Mouse (Mus musculus) heart, embryonic 10.5 days (tissue): ENCODE results near the gene Serpinb7. TPM values are rescaled to one million over a fixed set of nuclear protein-coding genes. Genes with fewer than 3 reads are reported as not detected.

Experiments used
- DNase-seq: peaks from one replicate; pipeline ENCODE4 v3.0.0-alpha.2; 2017; ENCODE audit warnings: low spot score
- H3K27ac ChIP-seq: fragments of 300-500 bp; sonication (generic); 2 replicates; pipeline ENCODE4 v1.5.1; 2016; ENCODE audit warnings: mild to moderate bottlenecking
- H3K27me3 ChIP-seq: fragments of 300-500 bp; sonication (generic); 2 replicates; pipeline ENCODE4 v1.6.1; 2016; ENCODE audit warnings: mild to moderate bottlenecking; ENCODE audit not compliant: poor library complexity, insufficient read depth, severe bottlenecking
- H3K36me3 ChIP-seq: fragments of 300-500 bp; sonication (generic); 2 replicates; pipeline ENCODE4 v1.6.1; 2016; ENCODE audit warnings: mild to moderate bottlenecking, moderate library complexity
- H3K4me1 ChIP-seq: fragments of 300-500 bp; sonication (generic); 2 replicates; pipeline ENCODE4 v1.6.1; 2016; ENCODE audit warnings: mild to moderate bottlenecking
- H3K4me3 ChIP-seq: fragments of 300-500 bp; sonication (generic); 2 replicates; pipeline ENCODE4 v1.5.1; 2016; ENCODE audit warnings: mild to moderate bottlenecking, moderate library complexity
- H3K9me3 ChIP-seq: fragments of 300-500 bp; sonication (generic); 2 replicates; pipeline ENCODE4 v1.6.1; 2016; ENCODE audit warnings: mild to moderate bottlenecking, moderate library complexity
- WGBS: fragments of 180-500 bp; shearing (Covaris S2); methylation state at CpG from one replicate; pipeline ENCODE4 v1.1.7; 2016; 5-methylcytosine and 5-hydroxymethylcytosine counted together
- polyA plus RNA-seq: library from polyadenylated mRNA; unstranded; fragments of >200 nt; fragmentation: Nextera tagmentation; extraction: Ambion mirVana; gene quantifications from 2 replicates; pipeline ENCODE4 v1.2.1, GENCODE M21; 2016

The Serpinb7 gene
- polyA plus RNA-seq = not detected in 2 replicates

DNA sequence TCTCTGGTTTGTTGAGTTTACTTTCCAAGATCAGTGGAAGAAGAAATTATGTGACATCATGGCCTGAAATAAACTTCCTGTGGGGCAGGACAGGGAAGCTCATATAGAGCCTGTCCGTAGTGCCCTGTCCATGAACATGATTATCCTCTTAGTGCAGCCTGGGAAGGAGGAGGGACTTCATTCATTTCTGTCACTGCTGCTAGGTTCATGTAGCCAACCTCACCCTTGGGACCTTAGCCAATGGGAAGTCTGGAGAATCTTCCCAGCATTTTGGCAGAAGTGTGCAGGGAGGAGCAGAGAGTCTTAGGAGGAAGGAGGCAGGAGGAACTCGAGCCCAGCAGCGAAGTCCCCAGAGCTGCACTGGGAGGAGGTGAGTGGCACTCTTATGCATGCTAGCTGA lies at the start of gene Serpinb7:
TSS of gene Serpinb7 (plus strand) at position 301 of the 400 bp plus-strand sequence.
- no peak within 1 kb of the TSS for H3K4me3 ChIP-seq
- no peaks in the 10 kb centered on the region for H3K36me3 ChIP-seq
- DNase-seq = no peak
- no peaks in the 10 kb centered on the region for H3K9me3 ChIP-seq
- H3K27ac ChIP-seq = no peak within 1 kb of the TSS
- no peaks in the 10 kb centered on the region for H3K27me3 ChIP-seq
- H3K4me1 ChIP-seq = no peaks in the 10 kb centered on the region
- WGBS = 90% methylated on average over 3 of the region's 3 CpGs

DNA sequence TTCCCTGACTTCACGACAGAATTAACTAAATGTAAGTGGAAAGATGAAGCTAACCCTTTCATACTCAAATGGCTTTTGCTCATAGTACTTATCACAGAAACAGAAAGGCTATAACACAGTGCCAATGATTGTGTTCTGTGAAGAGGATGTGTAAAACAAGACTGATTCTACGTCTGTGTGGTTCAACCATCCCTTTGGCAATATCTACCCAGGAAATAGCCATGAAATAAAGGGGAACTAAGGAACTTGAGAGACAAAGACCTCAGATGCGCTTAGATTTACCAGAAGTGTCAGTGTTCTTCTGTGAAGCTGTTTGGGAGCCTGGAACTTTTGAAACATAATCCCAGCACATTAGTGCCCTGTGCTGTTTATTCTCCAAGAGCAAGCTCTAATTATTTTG lies 49.1 kb upstream of the Serpinb7 start:
- Histone ChIP-seq H3K9me3 (no peaks in the 10 kb centered on the region), H3K4me1 (no peaks in the 10 kb centered on the region; the same call in 1 of the 2 replicates), H3K36me3 (no peaks in the 10 kb centered on the region), H3K4me3 (no peak overlapping the region), H3K27me3 (no peaks in the 10 kb centered on the region), H3K27ac (no peak overlapping the region)
- no peak for DNase-seq
- 58% methylated on average over 3 of the region's 3 CpGs for WGBS

DNA sequence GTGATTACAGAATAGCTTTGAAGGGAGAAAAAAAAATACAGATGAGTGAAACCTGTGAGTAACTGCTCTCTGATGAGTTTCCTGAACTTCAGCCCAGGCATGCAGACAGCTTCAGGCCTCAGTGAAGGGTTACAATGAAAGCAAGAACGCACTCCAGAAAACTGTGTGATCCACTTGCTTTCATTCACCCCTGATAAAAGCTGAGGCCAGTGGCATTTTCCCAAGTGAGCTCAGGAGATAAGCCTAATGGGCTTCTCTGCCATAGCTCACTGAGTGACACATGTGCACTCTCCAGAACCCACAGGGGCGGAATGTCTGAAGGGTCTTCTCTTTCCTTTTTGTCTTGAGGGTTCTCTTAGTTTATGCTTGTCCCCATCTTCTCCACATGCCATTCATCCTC lies 48.3 kb upstream of the Serpinb7 start:
- WGBS = 25% methylated on average over 2 of the region's 2 CpGs
- DNase-seq = no peak
- Histone ChIP-seq H3K36me3 (no peaks in the 10 kb centered on the region), H3K27me3 (no peaks in the 10 kb centered on the region), H3K4me3 (no peak overlapping the region), H3K9me3 (no peaks in the 10 kb centered on the region), H3K27ac (no peak overlapping the region), H3K4me1 (no peaks in the 10 kb centered on the region; the same call in 1 of the 2 replicates)

DNA sequence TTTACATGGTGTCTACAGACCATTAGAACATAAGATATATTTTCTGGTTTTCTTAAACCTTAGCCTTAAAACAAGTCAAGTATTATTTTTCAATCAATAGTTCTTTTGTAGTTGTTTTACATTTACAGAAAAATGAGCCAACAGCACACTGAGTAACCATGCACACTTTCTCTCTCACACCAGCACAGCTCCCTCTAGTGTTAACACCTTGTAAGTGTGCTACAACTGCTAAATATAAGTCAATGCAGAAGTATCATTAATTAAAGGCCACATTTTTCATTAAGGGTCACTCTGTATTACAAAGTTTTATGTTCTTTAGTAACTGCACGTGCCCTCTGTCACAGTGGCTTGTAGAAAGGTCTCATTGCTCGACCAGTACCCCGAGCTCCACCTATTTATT lies 46.4 kb upstream of the Serpinb7 start:
- WGBS = 54% methylated on average over 3 of the region's 3 CpGs

DNA sequence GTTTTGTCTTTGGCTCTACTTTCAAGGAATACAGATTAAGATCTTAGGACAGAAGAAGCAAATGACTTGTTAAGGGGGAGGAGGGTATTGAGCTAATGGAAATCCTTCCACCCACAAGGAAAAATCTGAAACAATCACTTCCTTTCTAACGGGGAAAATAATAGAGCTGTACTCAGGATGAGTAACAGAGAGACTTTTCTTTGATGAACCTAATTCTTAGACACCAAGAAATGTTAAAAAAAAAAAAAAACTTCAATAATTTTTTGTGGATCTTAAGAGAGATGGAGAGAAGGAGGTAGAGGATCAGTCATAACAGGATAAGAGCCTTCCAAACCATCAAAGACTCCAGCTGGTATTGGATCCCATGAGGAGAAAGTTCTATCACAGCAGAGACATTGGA lies 38.6 kb upstream of the Serpinb7 start, which contains the start of gene Serpinb11:
TSS of gene Serpinb11 (plus strand) at position 301 of the 400 bp plus-strand sequence.
- no peak within 1 kb of the TSS for H3K27ac ChIP-seq
- no peaks in the 10 kb centered on the region for H3K36me3 ChIP-seq
- no peak within 1 kb of the TSS for H3K4me3 ChIP-seq
- no peaks in the 10 kb centered on the region for H3K4me1 ChIP-seq
- H3K9me3 ChIP-seq = no peaks in the 10 kb centered on the region
- WGBS = 60% methylated on average over 1 of the region's 1 CpGs
- no peaks in the 10 kb centered on the region for H3K27me3 ChIP-seq
- no peak for DNase-seq

More for the DNA sequence above, 46.4 kb upstream of the Serpinb7 start:
- H3K4me3 ChIP-seq = no peak overlapping the region
- no peaks in the 10 kb centered on the region for H3K36me3 ChIP-seq
- H3K9me3 ChIP-seq = no peaks in the 10 kb centered on the region
- no peaks in the 10 kb centered on the region; the same call in 1 of the 2 replicates for H3K4me1 ChIP-seq
- H3K27me3 ChIP-seq = no peaks in the 10 kb centered on the region
- H3K27ac ChIP-seq = no peak overlapping the region
- DNase-seq = no peak

DNA sequence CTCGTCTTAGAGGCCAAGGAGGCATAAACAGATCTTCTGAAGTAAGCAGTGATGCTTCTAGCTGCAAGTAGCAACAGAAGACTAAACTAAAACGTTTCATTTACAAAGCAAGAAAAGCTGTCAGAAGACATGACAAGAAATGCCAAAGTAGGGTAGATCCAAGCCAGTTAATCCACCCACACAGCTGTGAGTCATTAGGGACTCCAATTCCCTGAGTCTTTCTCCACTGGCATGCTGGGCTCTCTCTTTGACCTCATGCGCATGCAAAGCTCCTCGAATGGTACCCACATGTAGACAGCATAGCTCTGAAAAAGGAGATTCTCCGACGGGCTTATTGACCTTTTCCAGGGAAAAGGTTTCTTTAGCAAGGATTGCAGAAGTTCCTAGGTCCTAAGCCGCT lies 33.5 kb upstream of the Serpinb7 start:
- H3K4me1 ChIP-seq = no peaks in the 10 kb centered on the region
- no peak overlapping the region for H3K4me3 ChIP-seq
- 65% methylated on average over 7 of the region's 7 CpGs for WGBS
- H3K9me3 ChIP-seq = no peaks in the 10 kb centered on the region
- H3K36me3 ChIP-seq = no peaks in the 10 kb centered on the region
- H3K27ac ChIP-seq = no peak overlapping the region
- DNase-seq = no peak
- no peaks in the 10 kb centered on the region for H3K27me3 ChIP-seq

DNA sequence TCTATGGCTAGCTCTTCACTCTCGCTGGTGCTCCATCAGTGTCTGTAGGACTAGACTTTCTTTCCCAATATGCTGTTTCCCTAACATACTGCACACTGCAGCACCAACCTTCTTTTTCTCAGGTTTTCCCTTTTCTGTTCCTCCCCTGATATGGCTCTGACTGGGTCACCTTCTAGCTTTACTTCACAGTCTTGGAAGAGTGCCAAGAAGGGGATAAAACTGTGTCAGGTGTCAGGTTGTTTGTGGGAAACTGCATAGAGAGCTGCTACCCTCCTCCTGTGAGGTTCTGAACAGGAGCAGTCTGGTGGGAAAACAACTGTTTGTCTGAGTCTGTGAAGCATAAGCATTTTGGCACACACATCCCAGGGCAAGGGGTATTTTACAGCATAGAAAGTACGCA lies 30.5 kb upstream of the Serpinb7 start:
- Histone ChIP-seq H3K36me3 (no peaks in the 10 kb centered on the region), H3K9me3 (no peaks in the 10 kb centered on the region), H3K27ac (no peak overlapping the region), H3K4me1 (no peaks in the 10 kb centered on the region), H3K27me3 (no peaks in the 10 kb centered on the region), H3K4me3 (no peak overlapping the region)
- 80% methylated on average over 2 of the region's 2 CpGs for WGBS
- no peak for DNase-seq

DNA sequence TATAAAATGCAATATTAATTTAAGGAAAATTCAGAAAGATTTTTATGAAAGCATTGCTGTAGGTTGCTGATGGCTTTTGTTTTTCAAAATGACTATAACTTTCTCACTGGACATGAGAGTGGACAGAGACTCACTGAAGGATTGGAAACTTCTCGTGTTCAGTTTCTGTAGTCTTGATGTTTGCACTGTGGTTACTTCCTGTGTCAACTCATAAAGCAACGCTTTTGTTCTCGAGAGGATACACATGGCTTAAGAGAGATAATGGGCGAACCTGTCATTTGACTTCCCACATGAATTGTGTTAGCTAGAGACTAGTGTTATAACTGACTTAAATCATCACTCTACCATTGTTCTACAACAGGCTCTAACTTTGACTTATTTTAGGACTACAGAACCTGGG lies 22.5 kb upstream of the Serpinb7 start:
- H3K4me3 ChIP-seq = no peak overlapping the region
- no peak for DNase-seq
- H3K4me1 ChIP-seq = no peaks in the 10 kb centered on the region
- 70% methylated on average over 4 of the region's 4 CpGs for WGBS
- no peak overlapping the region for H3K27ac ChIP-seq
- no peaks in the 10 kb centered on the region for H3K9me3 ChIP-seq
- no peaks in the 10 kb centered on the region for H3K36me3 ChIP-seq
- no peaks in the 10 kb centered on the region for H3K27me3 ChIP-seq

DNA sequence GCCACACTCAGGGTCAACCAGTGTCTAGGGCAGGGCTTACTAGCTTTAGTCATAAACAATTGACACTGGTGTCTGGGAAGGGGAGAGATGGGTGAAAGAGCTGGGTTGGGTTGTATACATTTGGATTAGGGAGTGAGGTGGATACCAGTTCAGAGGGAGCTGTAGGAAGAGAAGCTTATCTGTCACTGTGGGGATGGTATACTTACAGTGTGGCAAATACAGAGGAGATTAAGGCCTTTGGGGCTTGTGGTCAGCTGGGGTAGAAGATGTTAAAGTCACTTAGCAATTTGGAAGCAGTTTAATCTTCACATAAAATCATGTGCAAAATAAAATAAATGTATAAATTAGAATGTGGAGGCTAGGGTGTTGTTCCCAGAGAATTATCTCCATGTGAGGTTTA lies 21.1 kb upstream of the Serpinb7 start:
- Histone ChIP-seq H3K27ac (no peak overlapping the region), H3K4me1 (no peaks in the 10 kb centered on the region), H3K27me3 (no peaks in the 10 kb centered on the region), H3K9me3 (no peaks in the 10 kb centered on the region), H3K36me3 (no peaks in the 10 kb centered on the region), H3K4me3 (no peak overlapping the region)
- DNase-seq = no peak

DNA sequence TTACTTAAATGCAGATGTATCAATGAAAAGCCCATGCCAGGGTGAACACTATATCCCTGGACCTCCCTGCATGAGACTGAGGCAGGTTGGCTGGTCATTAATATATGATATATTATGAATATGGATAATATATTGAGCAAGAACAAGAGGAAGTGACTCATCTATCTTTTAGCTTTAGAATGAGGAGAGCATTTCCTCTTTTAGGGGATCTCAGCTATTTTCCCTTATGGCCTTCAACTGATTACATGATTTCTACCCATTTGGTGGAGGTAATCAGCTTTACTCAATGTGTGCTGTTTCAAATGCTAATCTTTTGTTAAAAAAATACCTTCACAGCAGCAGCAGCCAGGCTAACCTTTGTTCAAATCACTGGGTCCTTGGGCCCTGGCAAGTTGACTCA lies 18.0 kb upstream of the Serpinb7 start:
- no peak overlapping the region for H3K4me3 ChIP-seq
- no peak for DNase-seq
- no peak overlapping the region for H3K27ac ChIP-seq
- H3K27me3 ChIP-seq = no peaks in the 10 kb centered on the region
- H3K9me3 ChIP-seq = no peaks in the 10 kb centered on the region
- no peaks in the 10 kb centered on the region for H3K36me3 ChIP-seq
- no peaks in the 10 kb centered on the region for H3K4me1 ChIP-seq

DNA sequence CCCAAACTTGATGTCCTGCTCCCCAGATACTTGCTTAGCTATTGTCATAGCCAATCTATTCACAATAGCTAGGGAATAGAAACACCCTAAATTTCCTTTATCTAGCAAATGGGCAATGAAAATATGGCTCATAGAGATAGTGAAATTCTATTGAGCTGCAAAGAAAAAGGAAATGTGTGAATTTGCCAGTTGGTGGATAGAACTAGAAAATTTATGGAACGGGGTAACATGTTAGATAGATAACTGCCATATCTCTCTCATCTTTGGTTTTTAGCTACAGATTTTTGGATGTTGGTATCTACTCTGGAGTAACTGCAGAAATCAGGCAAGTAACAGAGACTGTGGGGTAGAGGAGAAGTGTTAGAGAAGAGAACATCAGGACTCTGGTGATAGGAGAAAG lies 17.1 kb upstream of the Serpinb7 start:
- Histone ChIP-seq H3K4me1 (no peaks in the 10 kb centered on the region), H3K27me3 (no peaks in the 10 kb centered on the region), H3K4me3 (no peak overlapping the region), H3K27ac (no peak overlapping the region), H3K36me3 (no peaks in the 10 kb centered on the region), H3K9me3 (no peaks in the 10 kb centered on the region)
- 90% methylated on average over 1 of the region's 1 CpGs for WGBS
- DNase-seq = no peak

DNA sequence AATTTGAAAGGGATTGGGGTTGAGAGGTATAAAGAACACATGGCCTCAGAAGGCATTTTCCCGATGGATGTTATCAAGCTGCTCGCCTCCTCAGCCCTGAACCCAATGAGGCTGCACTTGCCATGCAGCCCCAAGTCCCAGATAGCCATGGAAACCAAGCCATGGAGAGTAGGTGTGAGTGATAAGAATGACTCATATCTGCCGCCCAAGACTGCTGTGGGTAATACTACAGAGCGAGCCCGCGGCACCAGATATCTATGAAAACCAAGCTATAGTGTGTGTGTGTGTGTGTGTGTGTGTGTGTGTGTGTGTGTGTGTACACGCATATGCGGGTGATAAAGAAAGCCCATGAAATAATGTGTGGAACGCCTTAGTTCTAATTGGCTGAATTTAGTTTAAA lies 14.9 kb upstream of the Serpinb7 start:
- Histone ChIP-seq H3K27ac (no peak overlapping the region), H3K36me3 (no peaks in the 10 kb centered on the region), H3K9me3 (no peaks in the 10 kb centered on the region), H3K27me3 (no peaks in the 10 kb centered on the region), H3K4me3 (no peak overlapping the region), H3K4me1 (no peaks in the 10 kb centered on the region)
- 77% methylated on average over 9 of the region's 9 CpGs for WGBS
- no peak for DNase-seq

DNA sequence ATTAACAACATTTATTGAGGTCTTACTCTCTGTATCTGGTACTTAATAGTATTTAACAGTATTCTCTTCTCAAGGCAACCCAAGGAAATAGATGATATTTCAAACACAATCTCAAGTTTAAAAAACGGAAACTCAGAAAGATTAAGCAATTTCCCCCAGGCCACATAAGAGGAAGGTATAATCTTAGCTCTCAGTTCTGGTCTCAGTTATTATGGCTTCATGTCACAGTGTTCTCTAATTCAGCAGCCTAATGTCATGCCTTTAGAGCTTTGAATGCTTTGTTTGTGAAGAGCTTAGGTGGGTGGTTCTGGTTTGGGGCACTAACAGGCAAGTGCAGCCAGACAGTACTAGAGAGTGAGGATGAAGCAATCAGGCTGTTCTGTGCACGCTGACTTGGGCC lies 9.7 kb upstream of the Serpinb7 start:
- Histone ChIP-seq H3K27ac (no peak overlapping the region), H3K4me1 (no peaks in the 10 kb centered on the region), H3K4me3 (no peak overlapping the region), H3K36me3 (no peaks in the 10 kb centered on the region), H3K27me3 (no peaks in the 10 kb centered on the region), H3K9me3 (no peaks in the 10 kb centered on the region)
- DNase-seq = no peak
- 75% methylated on average over 2 of the region's 2 CpGs for WGBS

DNA sequence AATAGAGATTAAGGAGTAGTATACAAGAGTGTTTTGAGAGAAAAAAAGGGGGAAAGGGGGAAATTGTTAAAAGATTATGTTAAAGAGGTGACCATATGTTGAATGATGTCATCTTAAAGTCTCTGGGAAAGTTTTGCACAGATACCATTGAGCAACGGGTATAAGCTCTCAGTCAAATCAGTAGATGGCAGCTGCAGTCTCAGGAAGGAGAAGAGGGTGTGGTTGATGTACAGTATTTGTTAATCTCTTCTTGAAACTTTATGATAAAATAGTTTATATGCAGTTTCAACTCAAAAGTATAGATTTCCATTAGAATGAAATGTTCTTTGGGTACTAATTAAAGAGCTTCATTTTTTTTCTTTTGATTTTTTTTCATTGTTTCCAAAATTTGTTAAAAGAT lies 2.0 kb upstream of the Serpinb7 start:
- no peak for DNase-seq
- H3K4me3 ChIP-seq = no peak overlapping the region
- H3K9me3 ChIP-seq = no peaks in the 10 kb centered on the region
- H3K36me3 ChIP-seq = no peaks in the 10 kb centered on the region
- H3K27ac ChIP-seq = no peak overlapping the region
- H3K4me1 ChIP-seq = no peaks in the 10 kb centered on the region
- no peaks in the 10 kb centered on the region for H3K27me3 ChIP-seq
- WGBS = 71% methylated on average over 1 of the region's 1 CpGs
